Mouse (Mus musculus) megakaryocyte, embryonic 14.5 days (primary cell): ENCODE measurements around the gene Hist1h1e.

Experiments
- FLI1 ChIP-seq: IDR thresholded peaks from 2 replicates; pipeline ENCODE4 v1.6.1; 2012; ENCODE audit warnings: low read length, inconsistent platforms, mixed read lengths
- GATA1 ChIP-seq: IDR thresholded peaks from 3 replicates; pipeline ENCODE4 v1.6.1; 2012; ENCODE audit warnings: mixed read lengths, low read length, inconsistent platforms, borderline replicate concordance

- TF ChIP-seq GATA1 (no peak), FLI1 (no peak)
Measured at GRCm38 (mm10) chr13:23605052-23605451, 17.3 kb downstream of the Hist1h1e start.
